Mouse (Mus musculus) forebrain, postnatal 0 days (tissue): Measurements from ENCODE around the gene Ctbp2. TPM values are rescaled to one million over a fixed set of nuclear protein-coding genes. Genes with fewer than 3 reads are reported as not detected.

Source experiments
- ATAC-seq: fragments of 200-750 bp; cut with Nextera tagmentation; 2 replicates; pipeline ENCODE4 v1.8.0; 2017; ENCODE audit warnings: mild to moderate bottlenecking, moderate library complexity
- DNase-seq: peaks from one replicate; pipeline ENCODE4 v3.0.0-alpha.2; 2015
- H3K27ac ChIP-seq: fragments of 300-500 bp; sonication (generic); 2 replicates; pipeline ENCODE4 v1.5.1; 2014; ENCODE audit warnings: low read depth, mild to moderate bottlenecking, antibody characterized with exemption, low read length, moderate library complexity, mixed read lengths
- H3K27me3 ChIP-seq: fragments of 300-500 bp; sonication (generic); 2 replicates; pipeline ENCODE4 v1.6.1; 2014; ENCODE audit warnings: mild to moderate bottlenecking, low read length, mixed read lengths; ENCODE audit not compliant: insufficient read depth
- H3K36me3 ChIP-seq: fragments of 300-500 bp; sonication (generic); 2 replicates; pipeline ENCODE4 v1.6.1; 2014; ENCODE audit warnings: mild to moderate bottlenecking, moderate library complexity; ENCODE audit not compliant: insufficient read depth
- H3K4me1 ChIP-seq: fragments of 300-500 bp; sonication (generic); 2 replicates; pipeline ENCODE4 v1.6.1; 2014; ENCODE audit warnings: antibody characterized with exemption; ENCODE audit not compliant: insufficient read depth
- H3K4me2 ChIP-seq: fragments of 300-500 bp; sonication (generic); 2 replicates; pipeline ENCODE4 v1.6.1; 2014; ENCODE audit warnings: low read depth, mild to moderate bottlenecking, moderate library complexity
- H3K4me3 ChIP-seq: fragments of 300-500 bp; sonication (generic); 2 replicates; pipeline ENCODE4 v1.5.1; 2014; ENCODE audit warnings: low read depth, low read length, mixed read lengths
- H3K9ac ChIP-seq: fragments of 300-500 bp; sonication (generic); 2 replicates; pipeline ENCODE4 v1.6.1; 2014; ENCODE audit warnings: mild to moderate bottlenecking
- H3K9me3 ChIP-seq: fragments of 300-500 bp; sonication (generic); 2 replicates; pipeline ENCODE4 v1.6.1; 2016; ENCODE audit warnings: low read length
- CTCF ChIP-seq: sonication (generic); IDR thresholded peaks from 2 replicates; pipeline ENCODE4 v1.5.1; 2016; ENCODE audit warnings: antibody characterized with exemption, control low read depth, low read depth
- WGBS: fragments of 180-500 bp; shearing (Covaris S2); extraction: QIAGEN DNeasy Blood & Tissue Kit; methylation state at CpG from one replicate; pipeline ENCODE4 v1.1.7; 2014; 5-methylcytosine and 5-hydroxymethylcytosine counted together
- polyA plus RNA-seq: library from polyadenylated mRNA; unstranded; fragments of >200 nt; fragmentation: Nextera tagmentation; extraction: Ambion mirVana; gene quantifications from 2 replicates; pipeline ENCODE4 v1.2.1, GENCODE M21; 2015
- total RNA-seq: library from RNA; depleted of rRNA; stranded (reverse); fragments of >200 nt; gene quantifications from 2 replicates; pipeline ENCODE4 v1.2.3, GENCODE M21; 2014

Ctbp2 gene
- total and polyA plus RNA-seq, 2 experiments from 2014 or later: 35.2 to 80.3 TPM

- Histone ChIP-seq H3K4me2 (no peak overlapping the region), H3K4me1 (no peaks in the 10 kb centered on the region), H3K4me3 (no peak overlapping the region), H3K9ac (no peak overlapping the region), H3K27me3 (no peaks in the 10 kb centered on the region), H3K27ac (no peak overlapping the region), H3K36me3 (peaks cover 20% of the 10 kb centered on the region), H3K9me3 (no peaks in the 10 kb centered on the region)
- DNase-seq (no peak), ATAC-seq (no peak)
- no peak for TF ChIP-seq CTCF
- 30% methylated on average over 3 of the region's 3 CpGs for WGBS
Measured at GRCm38 (mm10) chr7:132982639-132983038, 141.5 kb downstream of the Ctbp2 start.

DNA sequence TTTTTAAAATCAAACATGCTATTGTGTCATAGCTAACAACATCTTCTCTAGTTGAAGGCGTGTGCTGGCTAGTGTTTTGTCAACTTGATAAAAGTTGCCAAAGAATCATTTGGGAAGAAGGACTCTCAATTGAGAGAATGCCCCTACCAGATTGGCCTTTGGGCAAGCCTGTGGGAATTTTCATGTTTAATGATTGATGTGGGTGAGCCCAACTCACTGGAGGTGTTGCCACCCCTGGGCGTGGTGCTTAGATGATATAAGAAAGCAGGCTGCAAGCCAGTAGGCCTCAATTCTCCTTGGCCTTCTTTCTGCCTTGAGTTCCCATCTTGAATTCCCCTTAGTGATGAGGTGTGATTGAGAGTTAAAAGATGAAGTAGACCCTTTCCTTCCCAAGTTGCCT is 146.2 kb downstream of the Ctbp2 start:
- Histone ChIP-seq H3K4me2 (no peak overlapping the region), H3K27ac (no peak overlapping the region), H3K36me3 (peaks cover 8% of the 10 kb centered on the region), H3K4me1 (no peaks in the 10 kb centered on the region), H3K4me3 (no peak overlapping the region), H3K9me3 (no peaks in the 10 kb centered on the region), H3K9ac (no peak overlapping the region), H3K27me3 (no peaks in the 10 kb centered on the region)
- no peak for TF ChIP-seq CTCF
- 100% methylated on average over 2 of the region's 2 CpGs for WGBS
- ATAC-seq: no peak
- no peak for DNase-seq

GRCm38 (mm10) chr7:132976079-132976478 is 148.1 kb downstream of the Ctbp2 start:
- Histone ChIP-seq H3K9me3 (no peaks in the 10 kb centered on the region), H3K4me3 (no peak overlapping the region), H3K4me2 (no peak overlapping the region), H3K27ac (no peak overlapping the region), H3K4me1 (no peaks in the 10 kb centered on the region), H3K27me3 (no peaks in the 10 kb centered on the region), H3K36me3 (no peaks in the 10 kb centered on the region; the same call in 1 of the 2 replicates), H3K9ac (no peak overlapping the region)
- no peak for ATAC-seq
- whole genome bisulfite sequencing: 51% methylated on average over 2 of the region's 2 CpGs
- no peak for DNase-seq
- TF ChIP-seq CTCF: no peak

DNA sequence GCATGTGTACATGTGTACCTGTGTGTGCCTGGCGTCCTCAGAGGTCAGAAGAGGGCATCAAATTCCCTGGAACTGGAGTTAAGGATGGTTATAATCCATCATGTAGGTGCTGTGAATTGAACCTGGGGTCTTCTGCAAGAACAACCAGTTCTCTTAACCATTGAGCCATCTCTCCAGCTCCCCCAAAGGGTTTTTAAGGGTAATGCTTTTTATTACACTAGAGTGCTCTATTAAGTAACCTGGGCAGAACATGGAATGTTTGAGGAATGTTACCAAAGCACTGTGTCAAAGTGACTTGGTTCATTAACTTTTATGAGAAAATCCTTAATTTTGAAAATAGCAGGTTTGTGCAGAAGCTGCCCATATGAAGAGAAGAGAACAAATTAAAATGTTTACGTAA is 152.1 kb downstream of the Ctbp2 start:
- Histone ChIP-seq H3K27ac (no peak overlapping the region), H3K9me3 (no peaks in the 10 kb centered on the region), H3K36me3 (peaks cover 4% of the 10 kb centered on the region; the same call in 1 of the 2 replicates), H3K9ac (no peak overlapping the region), H3K4me2 (no peak overlapping the region), H3K27me3 (no peaks in the 10 kb centered on the region), H3K4me3 (no peak overlapping the region), H3K4me1 (no peaks in the 10 kb centered on the region)
- DNase-seq (no peak), ATAC-seq (no peak)
- no peak for TF ChIP-seq CTCF
- 93% methylated on average over 2 of the region's 2 CpGs for WGBS

DNA sequence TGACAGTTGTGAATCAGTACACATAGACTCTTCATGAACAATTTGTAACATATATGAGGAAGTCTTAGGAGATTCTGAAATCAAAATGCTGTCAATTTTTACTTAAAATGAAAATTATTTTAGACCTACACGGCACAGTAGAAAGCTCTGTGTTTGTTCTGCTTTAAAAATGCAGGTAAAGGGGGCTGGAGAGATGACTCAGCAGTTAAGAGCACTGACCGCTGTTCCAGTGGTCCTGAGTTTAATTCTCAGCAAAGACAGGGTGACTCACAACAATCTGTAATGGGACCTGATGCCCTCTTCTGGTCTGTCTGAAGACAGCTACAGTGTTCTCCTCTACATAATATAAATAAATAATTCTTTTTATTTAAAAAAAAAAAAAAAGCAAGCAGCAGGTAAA is 158.4 kb downstream of the Ctbp2 start:
- Histone ChIP-seq H3K27ac (no peak overlapping the region), H3K9ac (no peak overlapping the region), H3K36me3 (0 out of 2 replicates have a peak, but pooled peaks cover 4% of the 10 kb centered on the region), H3K27me3 (no peaks in the 10 kb centered on the region), H3K4me1 (no peaks in the 10 kb centered on the region), H3K4me2 (no peak overlapping the region), H3K9me3 (no peaks in the 10 kb centered on the region), H3K4me3 (no peak overlapping the region)
- ATAC-seq (no peak), DNase-seq (no peak)
- WGBS: 85% methylated on average over 2 of the region's 2 CpGs
- no peak for TF ChIP-seq CTCF

GRCm38 (mm10) chr7:132964395-132964794 is 159.8 kb downstream of the Ctbp2 start:
- WGBS: 85% methylated on average over 3 of the region's 3 CpGs
- no peaks in the 10 kb centered on the region for H3K27me3 ChIP-seq
- no peaks in the 10 kb centered on the region for H3K9me3 ChIP-seq

DNA sequence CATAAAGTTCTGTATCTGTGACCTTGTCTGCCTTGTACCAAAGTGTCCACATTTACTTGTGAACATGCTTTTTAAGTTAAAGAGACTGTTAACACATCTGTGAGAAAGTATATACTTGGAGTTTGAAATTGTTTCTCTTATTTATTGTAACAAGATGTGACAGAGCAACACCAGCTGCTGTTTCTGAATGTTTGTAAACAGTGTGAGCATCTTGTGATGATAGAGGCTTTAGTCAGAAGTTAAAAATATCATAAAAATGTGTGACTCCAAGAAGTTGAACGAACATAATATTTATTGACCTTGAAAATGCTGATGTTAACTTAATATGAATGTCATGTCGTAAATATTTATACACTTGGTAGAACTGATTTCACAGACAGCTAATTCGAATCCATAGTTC is 173.5 kb downstream of the Ctbp2 start:
- TF ChIP-seq CTCF: no peak
- H3K36me3 ChIP-seq: no peaks in the 10 kb centered on the region
- DNase-seq (no peak), ATAC-seq (no peak)
- no peak overlapping the region for H3K27ac ChIP-seq
- no peaks in the 10 kb centered on the region for H3K4me1 ChIP-seq
- no peak overlapping the region for H3K4me2 ChIP-seq
- no peaks in the 10 kb centered on the region for H3K27me3 ChIP-seq
- H3K9me3 ChIP-seq: no peaks in the 10 kb centered on the region
- no peak overlapping the region for H3K9ac ChIP-seq
- 89% methylated on average over 3 of the region's 3 CpGs for WGBS
- no peak overlapping the region for H3K4me3 ChIP-seq

More at GRCm38 (mm10) chr7:132964395-132964794, 159.8 kb downstream of the Ctbp2 start:
- ATAC-seq (no peak), DNase-seq (no peak)
- Histone ChIP-seq H3K4me1 (no peaks in the 10 kb centered on the region), H3K4me3 (no peak overlapping the region), H3K9ac (no peak overlapping the region), H3K36me3 (0 out of 2 replicates have a peak, but pooled peaks cover 4% of the 10 kb centered on the region), H3K4me2 (no peak overlapping the region), H3K27ac (no peak overlapping the region)
- no peak for TF ChIP-seq CTCF
